Mouse (Mus musculus): ENCODE results near the gene Ppp1ca.

The Ppp1ca gene

DNA sequence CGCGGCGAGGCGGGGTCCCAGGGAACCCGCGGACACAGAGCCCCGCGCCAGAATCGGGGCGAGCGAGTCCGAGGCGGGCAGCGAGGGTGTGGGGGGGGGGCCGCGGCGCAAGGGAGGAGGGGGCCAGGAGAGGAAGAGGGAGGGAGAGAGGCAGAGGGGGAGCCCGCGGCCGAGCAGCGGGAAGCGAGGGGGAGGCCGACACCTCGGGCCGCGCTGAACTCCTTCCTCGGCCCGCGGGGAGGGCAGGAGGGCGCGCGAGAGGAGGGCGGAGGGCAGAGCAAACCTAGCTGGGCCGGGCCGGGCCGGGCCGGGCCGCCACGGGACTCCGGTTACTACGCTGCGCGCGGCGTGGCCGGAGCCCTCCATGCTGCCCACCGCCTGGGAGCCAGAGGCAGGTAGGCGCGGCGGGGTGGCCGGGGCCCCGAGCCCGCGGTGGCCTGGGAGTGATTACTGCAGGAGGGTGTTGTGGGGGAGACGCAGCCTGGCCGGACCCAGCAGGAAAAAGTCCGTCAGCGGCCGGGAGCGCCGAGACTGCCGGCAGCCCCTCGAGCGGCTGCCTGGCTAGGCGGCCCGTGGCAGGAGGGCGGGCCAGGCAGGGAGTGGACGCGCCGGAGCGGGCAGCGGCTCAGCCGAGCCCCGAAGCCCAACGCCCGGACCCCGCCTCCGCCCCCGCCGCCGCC is 23.0 kb downstream of the Ppp1ca start:
- peak; percentile 34 to 44 for DNase-seq

DNA sequence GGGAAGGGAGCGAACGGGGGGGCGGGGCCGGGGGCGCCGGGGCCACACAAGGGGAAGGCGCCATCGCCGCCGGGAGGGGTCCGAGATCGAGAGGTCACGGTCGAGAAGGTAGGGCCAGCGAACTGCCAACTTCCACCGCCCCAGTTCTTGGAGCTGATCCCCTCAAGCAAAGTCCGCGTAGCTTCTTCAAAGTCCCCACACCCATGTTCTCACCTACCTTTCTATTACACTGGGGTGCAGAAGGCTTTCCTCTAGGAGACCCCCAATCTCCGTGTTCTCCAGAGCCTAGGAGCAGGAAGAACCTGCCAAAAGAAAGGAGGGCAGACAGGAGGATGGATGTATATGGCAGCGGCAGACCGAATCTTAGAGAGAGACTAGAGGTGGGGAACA is 23.6 kb downstream of the Ppp1ca start:
- DNase-seq, result no peak

GRCm38 (mm10) chr19:4216041-4216685 is 24.3 kb downstream of the Ppp1ca start:
- DNase-seq, result peak; percentile 69 to 74

- DNase-seq, result no peak
Measured at GRCm38 (mm10) chr19:4217140-4217539, 25.3 kb downstream of the Ppp1ca start.

GRCm38 (mm10) chr19:4217855-4218254 is 26.0 kb downstream of the Ppp1ca start:
- no peak for DNase-seq

GRCm38 (mm10) chr19:4218293-4218692 is 26.4 kb downstream of the Ppp1ca start:
- DNase-seq, result no peak

DNA sequence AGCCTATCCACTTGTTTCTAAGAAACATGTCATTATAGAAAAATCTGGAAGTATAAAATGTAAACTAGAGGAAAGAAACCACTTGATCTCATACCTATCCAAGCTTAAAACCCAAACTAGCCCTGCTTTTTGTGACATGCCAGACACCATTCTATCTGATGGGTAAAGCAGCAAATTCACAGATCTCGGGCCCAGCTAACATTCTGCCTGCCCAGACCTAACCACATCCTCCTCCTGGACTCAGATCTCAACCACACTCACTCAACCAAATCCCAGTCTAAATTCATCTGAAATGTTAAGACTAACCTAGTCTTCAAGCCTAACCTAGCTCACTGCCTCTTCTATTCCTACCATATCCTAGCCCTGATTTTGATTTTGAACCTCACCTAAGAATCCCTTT is 26.9 kb downstream of the Ppp1ca start:
- no peak for DNase-seq

GRCm38 (mm10) chr19:4219943-4220342 is 28.1 kb downstream of the Ppp1ca start:
- DNase-seq, result peak; percentile 60 to 65

DNA sequence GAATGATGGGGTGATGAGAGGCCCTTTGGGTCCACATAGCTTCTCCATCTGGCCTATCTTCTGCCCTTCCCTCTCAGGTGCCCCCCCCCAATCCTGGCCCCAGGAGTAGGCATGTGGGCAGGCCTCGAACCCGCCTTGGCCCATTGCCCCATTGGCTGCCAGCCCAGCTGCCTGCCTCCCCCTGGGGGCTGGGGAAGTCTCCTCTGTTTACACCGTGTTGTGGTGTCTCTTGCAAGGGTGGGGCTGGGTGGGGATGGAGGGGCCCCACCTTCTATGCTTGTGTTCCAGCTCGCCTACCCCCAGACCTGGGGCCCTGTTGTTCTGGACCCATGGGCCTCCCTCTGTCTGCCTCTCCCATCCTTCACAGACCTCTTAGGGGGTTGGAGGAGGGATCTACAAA is 28.6 kb downstream of the Ppp1ca start:
- peak; percentile 80 to 81 for DNase-seq

DNA sequence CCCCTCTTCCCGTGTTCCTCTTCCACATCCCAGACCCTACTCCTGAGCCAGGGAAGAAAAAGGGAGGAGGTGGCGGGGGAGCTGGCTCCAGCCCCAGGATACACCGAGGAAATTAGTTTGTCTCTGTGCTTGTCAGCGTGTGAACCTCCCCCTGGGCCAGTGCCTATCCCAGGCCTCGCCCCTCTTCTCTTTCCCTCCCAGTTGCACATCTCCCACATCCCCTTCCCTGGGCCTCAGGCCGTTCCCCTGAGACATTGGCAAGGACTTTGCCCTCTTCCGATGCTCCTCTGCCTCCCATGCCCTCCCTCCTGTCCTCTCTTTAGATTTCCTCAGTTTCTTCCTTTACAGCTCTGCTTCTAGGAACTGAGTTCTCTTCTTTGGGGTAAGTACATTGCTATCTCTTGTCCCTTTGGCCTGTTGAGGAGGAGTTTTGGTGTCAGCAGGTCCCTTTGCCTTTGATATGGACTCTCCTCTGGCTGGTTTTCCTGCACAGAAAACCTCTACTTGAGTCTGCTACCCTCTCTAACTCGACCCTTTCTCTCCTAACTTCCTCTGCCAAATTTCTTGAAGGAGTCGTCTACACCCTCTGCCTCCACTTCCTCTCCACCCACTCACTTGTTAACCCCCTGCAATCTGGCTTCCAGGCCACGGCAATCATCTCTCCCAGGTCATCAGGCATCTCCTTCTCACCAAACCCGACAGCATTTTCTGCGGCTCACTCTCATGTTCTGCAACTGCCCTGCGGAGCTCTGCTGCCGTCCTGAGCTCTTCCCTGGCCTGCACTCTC is 29.3 kb downstream of the Ppp1ca start:
- DNase-seq, result peak in 1 of 2 experiments; percentile 56

DNA sequence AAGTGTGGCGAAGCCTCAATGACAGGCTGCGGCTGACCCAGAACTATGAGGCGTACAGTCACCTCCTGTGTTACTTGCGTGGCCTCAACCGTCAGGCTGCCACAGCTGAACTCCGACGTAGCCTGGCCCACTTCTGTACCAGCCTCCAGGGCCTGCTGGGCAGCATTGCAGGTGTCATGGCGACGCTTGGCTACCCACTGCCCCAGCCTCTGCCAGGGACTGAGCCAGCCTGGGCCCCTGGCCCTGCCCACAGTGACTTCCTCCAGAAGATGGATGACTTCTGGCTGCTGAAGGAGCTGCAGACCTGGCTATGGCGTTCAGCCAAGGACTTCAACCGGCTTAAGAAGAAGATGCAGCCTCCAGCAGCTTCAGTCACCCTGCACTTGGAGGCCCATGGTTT is 30.3 kb downstream of the Ppp1ca start:
- DNase-seq, result peak; percentile 43 to 56

- DNase-seq, result no peak
Measured at GRCm38 (mm10) chr19:4226779-4227178, 34.9 kb downstream of the Ppp1ca start.

DNA sequence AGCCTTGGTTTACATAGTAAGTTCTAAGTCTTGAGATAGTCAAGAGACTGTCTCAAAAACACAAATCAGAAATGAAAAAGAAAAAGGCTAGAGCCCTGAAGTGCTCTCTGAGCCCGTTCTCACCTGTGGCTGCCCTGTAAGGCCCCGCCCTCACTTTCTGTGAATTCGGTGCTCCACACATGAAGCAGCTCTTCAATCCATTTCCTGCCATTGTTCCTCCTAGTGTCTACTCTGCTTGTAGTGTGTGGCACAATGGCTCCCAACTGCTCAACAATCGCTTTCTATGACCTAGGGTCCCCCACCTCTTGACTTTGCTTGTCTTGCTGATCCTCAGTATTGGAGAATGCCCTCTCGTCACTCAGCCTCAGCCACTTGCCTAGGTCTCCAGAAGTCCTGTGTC is 35.6 kb downstream of the Ppp1ca start:
- no peak for DNase-seq

DNA sequence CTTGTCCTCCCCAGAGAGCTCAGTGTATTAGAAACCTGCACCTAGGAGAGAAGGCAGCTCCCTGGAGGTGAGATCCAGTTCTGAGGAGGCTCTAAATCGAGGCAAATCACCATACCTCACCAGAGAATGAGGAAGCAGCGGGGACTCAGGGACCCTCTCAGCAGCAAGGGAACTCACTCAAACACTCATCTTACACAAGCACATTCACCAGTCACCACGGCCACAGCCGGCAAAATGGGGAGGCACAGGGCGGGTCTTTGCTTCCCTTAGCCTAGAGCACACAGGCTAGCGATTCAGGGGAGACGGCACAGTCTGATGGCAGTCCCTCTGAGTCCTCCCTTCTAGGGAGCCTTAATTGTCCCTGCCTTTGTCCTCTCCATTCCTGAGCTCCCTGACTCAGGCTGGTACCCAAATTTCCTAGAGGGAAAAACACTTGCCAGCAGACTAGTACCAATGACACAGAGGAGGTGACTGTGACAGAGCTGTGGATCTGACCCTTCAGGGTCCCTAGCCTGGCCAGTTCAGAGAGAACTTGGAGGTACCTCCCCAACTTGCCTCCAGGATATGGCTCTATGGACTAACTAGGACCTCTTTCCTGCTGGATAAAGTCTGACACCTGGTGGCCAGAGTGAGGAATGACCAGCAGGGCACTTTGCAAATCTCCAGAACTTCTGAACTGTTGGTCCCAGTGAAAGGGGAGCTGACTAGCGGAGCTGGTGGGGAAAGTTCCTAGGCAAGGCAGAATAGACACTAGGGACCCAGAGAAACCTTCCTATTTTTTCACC is 36.2 kb downstream of the Ppp1ca start:
- DNase-seq, result peak; percentile 82 to 86

GRCm38 (mm10) chr19:4228891-4229290 is 37.0 kb downstream of the Ppp1ca start:
- no peak for DNase-seq

- peak in 1 of 2 experiments; percentile 19 for DNase-seq
Measured at GRCm38 (mm10) chr19:4229451-4230076, 37.7 kb downstream of the Ppp1ca start.

- no peak for DNase-seq
Measured at GRCm38 (mm10) chr19:4230415-4230814, 38.5 kb downstream of the Ppp1ca start.

GRCm38 (mm10) chr19:4231253-4232185 is 39.7 kb downstream of the Ppp1ca start, which contains the start of gene Pold4:
Gene Pold4, plus strand, starts transcription at chr19:4231899.
- DNase-seq, result peak; percentile 99

DNA sequence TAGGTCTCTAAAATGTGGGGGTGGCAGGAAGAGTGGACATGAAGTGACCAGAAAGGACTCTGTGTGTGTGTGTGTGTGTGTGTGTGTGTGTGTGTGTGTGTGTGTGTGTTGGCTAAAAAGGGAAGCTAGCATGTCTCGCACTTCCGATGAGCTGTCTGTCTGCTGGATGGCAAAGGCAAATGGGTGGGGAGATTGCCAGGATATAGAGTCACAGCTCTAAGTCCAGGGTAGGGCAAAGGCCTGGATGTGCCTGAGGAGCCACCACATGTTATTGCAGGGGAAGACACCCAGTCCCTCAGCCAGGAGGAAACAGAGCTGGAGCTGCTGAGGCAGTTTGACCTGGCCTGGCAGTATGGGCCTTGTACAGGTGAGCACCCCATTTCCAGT is 40.3 kb downstream of the Ppp1ca start:
- no peak for DNase-seq

DNA sequence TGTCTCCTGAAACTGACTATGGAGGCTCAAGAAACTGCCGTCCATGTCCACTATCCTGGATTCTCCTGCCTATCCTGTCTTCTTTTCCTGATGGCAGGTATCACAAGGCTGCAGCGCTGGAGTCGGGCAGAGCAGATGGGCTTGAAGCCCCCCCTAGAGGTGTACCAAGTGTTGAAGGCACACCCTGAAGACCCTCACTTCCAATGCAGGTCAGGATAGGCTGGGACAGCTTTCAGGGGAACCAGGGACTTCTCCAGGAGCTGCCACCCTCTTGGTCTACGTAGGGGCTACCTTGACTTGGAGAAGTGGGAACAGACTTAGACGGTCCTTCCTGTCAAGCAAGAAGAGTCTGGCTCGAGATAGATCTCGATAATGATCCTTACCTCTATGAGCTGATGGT is 40.8 kb downstream of the Ppp1ca start:
- DNase-seq, result no peak

DNA sequence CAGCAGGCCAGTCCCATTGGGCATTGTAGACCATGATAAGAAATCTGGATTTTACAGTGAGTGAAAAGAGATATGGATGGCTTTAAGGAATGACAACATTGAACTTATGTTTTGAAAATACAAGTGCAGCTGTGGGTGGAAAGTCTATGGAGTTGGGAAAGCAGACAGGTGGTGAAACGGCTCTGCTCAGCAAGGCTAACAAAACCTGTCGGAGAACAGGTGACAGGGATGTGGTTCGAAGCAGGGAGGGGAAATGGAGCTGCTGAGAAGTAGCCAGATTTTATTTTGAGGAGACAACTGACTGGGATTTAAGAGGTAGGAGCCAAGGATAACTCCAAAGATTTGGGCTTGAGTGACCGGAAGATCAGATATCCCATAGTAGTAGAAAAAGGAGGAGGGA is 42.7 kb downstream of the Ppp1ca start:
- no peak for DNase-seq

All from cerebellum, postnatal 10 days (tissue).